Mouse (Mus musculus): ENCODE data around the gene Kpna4.

- TF ChIP-seq CTCF (IDR thresholded peaks at IDR 0.05 in 2 of 3, conservative IDR thresholded peaks at IDR 0.05 in 1 of 3; ENCODE audit: control insufficient read depth in 1 of 3, insufficient read depth in 1 of 3, low read depth in 2 of 3, low read length in 3 of 3, poor library complexity in 1 of 3, severe bottlenecking in 1 of 3) (no peak), BHLHE40 (IDR thresholded peaks at IDR 0.05; ENCODE audit: borderline replicate concordance, low read depth, low read length) (no peak), POLR2A (IDR thresholded peaks at IDR 0.05; ENCODE audit: control insufficient read depth in 1 of 2, insufficient read depth in 1 of 2, low read depth in 1 of 2, low read length in 2 of 2, poor library complexity in 1 of 2) (no peak), USF2 (IDR thresholded peaks at IDR 0.05; ENCODE audit: borderline replicate concordance in 1 of 2, insufficient read depth in 1 of 2, low read depth in 1 of 2, low read length in 2 of 2) (no peak), GATA1 (IDR thresholded peaks at IDR 0.05; ENCODE audit: low read depth, low read length) (no peak), USF1 (IDR thresholded peaks at IDR 0.05; ENCODE audit: low read depth, low read length) (no peak), TAL1 (IDR thresholded peaks at IDR 0.05; ENCODE audit: low read length) (no peak), MAFK (IDR thresholded peaks at IDR 0.05; ENCODE audit: borderline replicate concordance, low read depth, low read length) (no peak), CHD1 (IDR thresholded peaks at IDR 0.05; ENCODE audit: low read depth, low read length) (no peak), RAD21 (IDR thresholded peaks at IDR 0.05; ENCODE audit: low read depth, low read length) (no peak)
Measured at GRCm38 (mm10) chr3:69163057-69163456, 36.1 kb upstream of the Kpna4 start.

Measured in MEL (cell line).